Mouse (Mus musculus): ENCODE measurements around the gene Olfr373. TPM values are rescaled to one million over a fixed set of nuclear protein-coding genes. Genes with fewer than 3 reads are reported as not detected.

Olfr373 gene
- polyA plus RNA-seq, 1 experiment from 2014 or later, result not detected

Other genes with a start within 250 kb of the Olfr373 start
- 4.9 and 5.8 TPM in 2 replicates for gene Zfp709, start 201.2 kb upstream of the Olfr373 start, polyA plus RNA-seq (2014; fragmentation: Nextera tagmentation; extraction: Ambion mirVana)
- gene Zfp882, start 174.6 kb upstream of the Olfr373 start, polyA plus RNA-seq (2014; fragmentation: Nextera tagmentation; extraction: Ambion mirVana), result 3.5 and 3.8 TPM in 2 replicates
- gene Zfp617, start 174.5 kb upstream of the Olfr373 start, polyA plus RNA-seq (2014; fragmentation: Nextera tagmentation; extraction: Ambion mirVana), result 27.8 and 28.2 TPM in 2 replicates
- 13.6 and 15.0 TPM in 2 replicates for gene Zfp961, start 132.1 kb upstream of the Olfr373 start, polyA plus RNA-seq (2014; fragmentation: Nextera tagmentation; extraction: Ambion mirVana)
- 0.73 and 1.7 TPM in 2 replicates for gene Cyp4f18, start 73.6 kb upstream of the Olfr373 start, polyA plus RNA-seq (2014; fragmentation: Nextera tagmentation; extraction: Ambion mirVana)
- gene Olfr372, start 42.0 kb upstream of the Olfr373 start, polyA plus RNA-seq (2014; fragmentation: Nextera tagmentation; extraction: Ambion mirVana), result not detected in 2 replicates
- gene Olfr374, start 23.9 kb downstream of the Olfr373 start, polyA plus RNA-seq (2014; fragmentation: Nextera tagmentation; extraction: Ambion mirVana), result not detected in 2 replicates
- gene Tpm4, start 51.8 kb downstream of the Olfr373 start, polyA plus RNA-seq (2014; fragmentation: Nextera tagmentation; extraction: Ambion mirVana), result 305 and 318 TPM in 2 replicates
- gene Rab8a, start 78.0 kb downstream of the Olfr373 start, polyA plus RNA-seq (2014; fragmentation: Nextera tagmentation; extraction: Ambion mirVana), result 57.8 and 58.2 TPM in 2 replicates
- not detected in 2 replicates for gene Hsh2d, start 106.5 kb downstream of the Olfr373 start, polyA plus RNA-seq (2014; fragmentation: Nextera tagmentation; extraction: Ambion mirVana)
- not detected in 2 replicates for gene Cib3, start 129.7 kb downstream of the Olfr373 start, polyA plus RNA-seq (2014; fragmentation: Nextera tagmentation; extraction: Ambion mirVana)
- gene Gm11034, start 130.5 kb downstream of the Olfr373 start, polyA plus RNA-seq (2014; fragmentation: Nextera tagmentation; extraction: Ambion mirVana), result not detected in 2 replicates
- 39.6 and 42.3 TPM in 2 replicates for gene Fam32a, start 136.6 kb downstream of the Olfr373 start, polyA plus RNA-seq (2014; fragmentation: Nextera tagmentation; extraction: Ambion mirVana)
- 108 TPM in 2 replicates for gene Ap1m1, start 156.8 kb downstream of the Olfr373 start, polyA plus RNA-seq (2014; fragmentation: Nextera tagmentation; extraction: Ambion mirVana)
- 17.9 and 18.1 TPM in 2 replicates for gene Gm10282, start 222.1 kb downstream of the Olfr373 start, polyA plus RNA-seq (2014; fragmentation: Nextera tagmentation; extraction: Ambion mirVana)
- gene Klf2, start 235.9 kb downstream of the Olfr373 start, polyA plus RNA-seq (2014; fragmentation: Nextera tagmentation; extraction: Ambion mirVana), result 22.0 and 24.1 TPM in 2 replicates